Mouse (Mus musculus) E14TG2a.4 (cell line): ENCODE data around the gene Ryr2.

Experiments
- H3K27me3 ChIP-seq: 2 replicates; pipeline ENCODE4 v1.6.1; 2014; ENCODE audit warnings: low read length, control low read depth; ENCODE audit not compliant: insufficient read depth
- H3K36me3 ChIP-seq: 2 replicates; pipeline ENCODE4 v1.6.1; 2014; ENCODE audit warnings: low read length, control low read depth; ENCODE audit not compliant: insufficient read depth
- H3K4me1 ChIP-seq: replicated peaks from 2 replicates; pipeline ENCODE4 v1.6.1; 2014; ENCODE audit warnings: low read depth, low read length, control low read depth
- H3K4me3 ChIP-seq: replicated peaks from 2 replicates; pipeline ENCODE4 v1.5.1; 2014; ENCODE audit warnings: mild to moderate bottlenecking, low read length
- H3K9me3 ChIP-seq: 2 replicates; pipeline ENCODE4 v1.6.1; 2014; ENCODE audit warnings: low read length, control low read depth
- CTCF ChIP-seq: conservative IDR thresholded peaks from 2 replicates; pipeline ENCODE4 v1.5.1; 2014; ENCODE audit warnings: low read length
- NANOG ChIP-seq: IDR thresholded peaks from 2 replicates; pipeline ENCODE4 v1.6.1; 2014; ENCODE audit warnings: borderline replicate concordance, low read length, mixed read lengths
- POU5F1 ChIP-seq: IDR thresholded peaks from 2 replicates; pipeline ENCODE4 v1.6.1; 2014; ENCODE audit warnings: low read length, borderline replicate concordance

Gene Ryr2

GRCm38 (mm10) chr13:12008995-12009689 lies 97.6 kb downstream of the Ryr2 start:
- Histone ChIP-seq H3K4me1 (no peaks in the 10 kb centered on the region), H3K27me3 (no peaks in the 10 kb centered on the region), H3K4me3 (no peak overlapping the region), H3K9me3 (0 out of 2 replicates have a peak, but pooled peaks cover 6% of the 10 kb centered on the region), H3K36me3 (no peaks in the 10 kb centered on the region)
- TF ChIP-seq NANOG (no peak), CTCF (no peak), POU5F1 (no peak)

- Histone ChIP-seq H3K27me3 (no peaks in the 10 kb centered on the region), H3K4me3 (no peak overlapping the region), H3K9me3 (0 out of 2 replicates have a peak, but pooled peaks cover 6% of the 10 kb centered on the region), H3K36me3 (no peaks in the 10 kb centered on the region), H3K4me1 (no peaks in the 10 kb centered on the region)
- TF ChIP-seq NANOG (peak; percentile 83; the same call in 1 of the 2 replicates), POU5F1 (no peak)
Measured at GRCm38 (mm10) chr13:12007579-12007978, 99.2 kb downstream of the Ryr2 start.

- TF ChIP-seq POU5F1 (no peak), CTCF (no peak), NANOG (no peak)
- no peaks in the 10 kb centered on the region for H3K36me3 ChIP-seq
- no peaks in the 10 kb centered on the region for H3K4me1 ChIP-seq
Measured at GRCm38 (mm10) chr13:12001891-12002294, 104.9 kb downstream of the Ryr2 start.

GRCm38 (mm10) chr13:11999851-12000250 lies 106.9 kb downstream of the Ryr2 start:
- TF ChIP-seq NANOG (no peak), POU5F1 (no peak), CTCF (no peak)
- Histone ChIP-seq H3K27me3 (no peaks in the 10 kb centered on the region), H3K4me3 (no peak overlapping the region), H3K9me3 (no peaks in the 10 kb centered on the region), H3K36me3 (no peaks in the 10 kb centered on the region), H3K4me1 (no peaks in the 10 kb centered on the region)

More at GRCm38 (mm10) chr13:12001891-12002294, 104.9 kb downstream of the Ryr2 start:
- no peaks in the 10 kb centered on the region for H3K9me3 ChIP-seq
- H3K27me3 ChIP-seq: no peaks in the 10 kb centered on the region
- no peak overlapping the region for H3K4me3 ChIP-seq

- H3K36me3 ChIP-seq: no peaks in the 10 kb centered on the region
- TF ChIP-seq CTCF (no peak), POU5F1 (no peak), NANOG (no peak)
- H3K27me3 ChIP-seq: no peaks in the 10 kb centered on the region
- no peaks in the 10 kb centered on the region for H3K9me3 ChIP-seq
- H3K4me3 ChIP-seq: no peak overlapping the region
- H3K4me1 ChIP-seq: no peaks in the 10 kb centered on the region
Measured at GRCm38 (mm10) chr13:11997366-11997765, 109.4 kb downstream of the Ryr2 start.

GRCm38 (mm10) chr13:11987556-11987955 lies 119.2 kb downstream of the Ryr2 start:
- Histone ChIP-seq H3K4me3 (no peak overlapping the region), H3K36me3 (no peaks in the 10 kb centered on the region), H3K9me3 (no peaks in the 10 kb centered on the region), H3K4me1 (no peaks in the 10 kb centered on the region), H3K27me3 (no peaks in the 10 kb centered on the region)
- TF ChIP-seq CTCF (no peak), POU5F1 (no peak), NANOG (no peak)

GRCm38 (mm10) chr13:11985056-11985455 lies 121.7 kb downstream of the Ryr2 start:
- no peaks in the 10 kb centered on the region for H3K9me3 ChIP-seq
- H3K36me3 ChIP-seq: no peaks in the 10 kb centered on the region
- H3K27me3 ChIP-seq: no peaks in the 10 kb centered on the region
- peaks cover under 1% of the 10 kb centered on the region; the same call in 1 of the 2 replicates for H3K4me1 ChIP-seq
- no peak overlapping the region for H3K4me3 ChIP-seq
- TF ChIP-seq POU5F1 (no peak), NANOG (no peak), CTCF (no peak)

- no peak overlapping the region for H3K4me3 ChIP-seq
- H3K36me3 ChIP-seq: no peaks in the 10 kb centered on the region
- H3K9me3 ChIP-seq: peaks cover 5% of the 10 kb centered on the region; the same call in 1 of the 2 replicates
- H3K27me3 ChIP-seq: no peaks in the 10 kb centered on the region
- no peak for TF ChIP-seq CTCF
- no peak; the same call in 1 of the 2 replicates for TF ChIP-seq POU5F1
- peak; percentile 79 for TF ChIP-seq NANOG
- H3K4me1 ChIP-seq: peaks cover 32% of the 10 kb centered on the region
Measured at GRCm38 (mm10) chr13:11978997-11979396, 127.7 kb downstream of the Ryr2 start.

- Histone ChIP-seq H3K27me3 (no peaks in the 10 kb centered on the region), H3K4me1 (peaks cover 32% of the 10 kb centered on the region), H3K36me3 (no peaks in the 10 kb centered on the region), H3K4me3 (no peak overlapping the region), H3K9me3 (peaks cover 5% of the 10 kb centered on the region; the same call in 1 of the 2 replicates)
- TF ChIP-seq CTCF (no peak), NANOG (no peak), POU5F1 (no peak)
Measured at GRCm38 (mm10) chr13:11978359-11978758, 128.4 kb downstream of the Ryr2 start.
